Mouse (Mus musculus): ENCODE data around the gene Btg4. TPM values are rescaled to one million over a fixed set of nuclear protein-coding genes. Genes with fewer than 3 reads are reported as not detected.

Gene Btg4
- total and polyA plus RNA-seq, 3 experiments, result not detected

- Histone ChIP-seq H3K9ac (ENCODE audit: control insufficient read depth, low read depth, low read length, poor library complexity, severe bottlenecking) (no peak overlapping the region), H3K27ac (ENCODE audit: control insufficient read depth, low read depth, low read length) (no peak overlapping the region), H3K36me3 (ENCODE audit: control insufficient read depth in 1 of 2, insufficient read depth in 2 of 2, low read length in 2 of 2) (peaks cover 0 to 6% of the 10 kb centered on the region in 2 experiments; a peak in 2 of 4 replicates), H3K4me1 (ENCODE audit: control insufficient read depth in 1 of 2, insufficient read depth in 2 of 2, low read length in 2 of 2) (peaks cover 4% of the 10 kb centered on the region in 2 experiments; a peak in 3 of 4 replicates), H3K9me3 (replicated peaks; ENCODE audit: insufficient read depth, low read length) (no peaks in the 10 kb centered on the region), H3K79me2 (ENCODE audit: control insufficient read depth, insufficient read depth, low read length, poor library complexity) (no peaks in the 10 kb centered on the region), H3K4me3 (ENCODE audit: control insufficient read depth in 1 of 2, insufficient read depth in 1 of 2, low read depth in 2 of 2, low read length in 2 of 2) (no peak overlapping the region), H3K27me3 (ENCODE audit: control insufficient read depth in 1 of 2, insufficient read depth in 2 of 2, low read length in 2 of 2) (no peaks in the 10 kb centered on the region)
- TF ChIP-seq EP300 (IDR thresholded peaks at IDR 0.05; ENCODE audit: low read depth in 1 of 2, low read length in 2 of 2) (peak in 1 of 2 experiments; percentile 48; a peak in 1 of 4 replicates), NRF1 (IDR thresholded peaks at IDR 0.05; ENCODE audit: insufficient read depth, low read depth, low read length, poor library complexity, severe bottlenecking) (no peak), MAX (IDR thresholded peaks at IDR 0.05; ENCODE audit: low read length) (peak; percentile 53), CTCF (IDR thresholded peaks at IDR 0.05 in 2 of 3, conservative IDR thresholded peaks at IDR 0.05 in 1 of 3; ENCODE audit: control insufficient read depth in 1 of 3, insufficient read depth in 1 of 3, low read depth in 2 of 3, low read length in 3 of 3, poor library complexity in 1 of 3, severe bottlenecking in 1 of 3) (no peak), USF2 (IDR thresholded peaks at IDR 0.05; ENCODE audit: borderline replicate concordance in 1 of 2, insufficient read depth in 1 of 2, low read depth in 1 of 2, low read length in 2 of 2) (0 out of 4 replicates have a peak, but pooled peaks of 1 of the 2 experiments have one; percentile 35), GATA1 (IDR thresholded peaks at IDR 0.05; ENCODE audit: low read depth, low read length) (0 out of 2 replicates have a peak, but pooled peaks have one; percentile 8), HCFC1 (IDR thresholded peaks at IDR 0.05; ENCODE audit: low read depth, low read length) (no peak), USF1 (IDR thresholded peaks at IDR 0.05; ENCODE audit: low read depth, low read length) (peak; percentile 86), BHLHE40 (IDR thresholded peaks at IDR 0.05; ENCODE audit: borderline replicate concordance, low read depth, low read length) (peak; percentile 51; the same call in 1 of the 2 replicates), ELF1 (IDR thresholded peaks at IDR 0.05; ENCODE audit: low read depth, low read length) (peak; percentile 55; the same call in 1 of the 2 replicates)
- peak; percentile 68 for DNase-seq (ENCODE audit: low read depth, low spot score)
Observed at GRCm38 (mm10) chr9:51030147-51030546, 30.6 kb upstream of the Btg4 start.

- Histone ChIP-seq H3K27ac (ENCODE audit: control insufficient read depth, low read depth, low read length) (no peak overlapping the region), H3K36me3 (ENCODE audit: control insufficient read depth in 1 of 2, insufficient read depth in 2 of 2, low read length in 2 of 2) (peaks cover 0 to 9% of the 10 kb centered on the region in 2 experiments; a peak in 2 of 4 replicates), H3K4me1 (ENCODE audit: control insufficient read depth in 1 of 2, insufficient read depth in 2 of 2, low read length in 2 of 2) (peaks cover 4 to 9% of the 10 kb centered on the region in 2 experiments; a peak in 3 of 4 replicates), H3K79me2 (ENCODE audit: control insufficient read depth, insufficient read depth, low read length, poor library complexity) (no peaks in the 10 kb centered on the region), H3K27me3 (ENCODE audit: control insufficient read depth in 1 of 2, insufficient read depth in 2 of 2, low read length in 2 of 2) (no peaks in the 10 kb centered on the region), H3K4me3 (ENCODE audit: control insufficient read depth in 1 of 2, insufficient read depth in 1 of 2, low read depth in 2 of 2, low read length in 2 of 2) (no peak overlapping the region), H3K9ac (ENCODE audit: control insufficient read depth, low read depth, low read length, poor library complexity, severe bottlenecking) (no peak overlapping the region), H3K9me3 (replicated peaks; ENCODE audit: insufficient read depth, low read length) (no peaks in the 10 kb centered on the region)
- TF ChIP-seq ETS1 (IDR thresholded peaks at IDR 0.05; ENCODE audit: low read depth, low read length) (no peak), ELF1 (IDR thresholded peaks at IDR 0.05; ENCODE audit: low read depth, low read length) (no peak), SIN3A (IDR thresholded peaks at IDR 0.05; ENCODE audit: low read length) (no peak), TBP (IDR thresholded peaks at IDR 0.05; ENCODE audit: low read depth, low read length) (no peak), E2F4 (IDR thresholded peaks at IDR 0.05; ENCODE audit: borderline replicate concordance, low read depth, low read length) (no peak), NRF1 (IDR thresholded peaks at IDR 0.05; ENCODE audit: insufficient read depth, low read depth, low read length, poor library complexity, severe bottlenecking) (no peak), TAL1 (IDR thresholded peaks at IDR 0.05; ENCODE audit: low read length) (no peak), MAX (IDR thresholded peaks at IDR 0.05; ENCODE audit: low read length) (no peak), POLR2AphosphoS5 (IDR thresholded peaks at IDR 0.05; ENCODE audit: borderline replicate concordance, low read depth, low read length) (no peak), ZNF384 (IDR thresholded peaks at IDR 0.05; ENCODE audit: low read depth, low read length) (no peak)
- no peak for DNase-seq (ENCODE audit: low read depth, low spot score)
Observed at GRCm38 (mm10) chr9:51031603-51032002, 29.1 kb upstream of the Btg4 start.

Measured in MEL (cell line).